Mouse (Mus musculus) thymus, postnatal 36 days (tissue): ENCODE results near the gene Pcdh15.

Experiments used
- DNase-seq, 2 experiments: peaks; one replicate each; pipeline ENCODE4 v3.0.0; 2022; ENCODE audit warnings: mixed read lengths in 2 of 2

Gene Pcdh15

DNA sequence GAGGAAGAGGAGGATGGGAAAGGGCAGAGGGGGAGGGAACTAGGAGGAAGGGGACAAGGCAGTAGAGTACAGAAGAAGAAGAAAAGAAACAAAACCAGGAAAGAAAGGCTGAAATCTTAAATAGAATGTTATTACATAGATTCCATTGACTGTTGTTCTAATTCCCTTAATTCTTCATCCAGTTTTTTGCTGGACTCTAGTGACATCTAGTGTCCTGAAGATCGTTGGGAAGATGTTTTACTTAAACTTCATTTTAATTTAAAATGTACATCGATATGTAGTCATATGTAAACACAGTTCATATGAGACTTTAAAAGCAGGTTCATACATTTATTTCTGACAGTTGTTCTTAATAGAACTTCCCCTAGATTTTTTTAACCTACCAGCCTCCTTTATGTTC, 1522.7 kb downstream of the Pcdh15 start:
- DNase-seq, result no peak

DNA sequence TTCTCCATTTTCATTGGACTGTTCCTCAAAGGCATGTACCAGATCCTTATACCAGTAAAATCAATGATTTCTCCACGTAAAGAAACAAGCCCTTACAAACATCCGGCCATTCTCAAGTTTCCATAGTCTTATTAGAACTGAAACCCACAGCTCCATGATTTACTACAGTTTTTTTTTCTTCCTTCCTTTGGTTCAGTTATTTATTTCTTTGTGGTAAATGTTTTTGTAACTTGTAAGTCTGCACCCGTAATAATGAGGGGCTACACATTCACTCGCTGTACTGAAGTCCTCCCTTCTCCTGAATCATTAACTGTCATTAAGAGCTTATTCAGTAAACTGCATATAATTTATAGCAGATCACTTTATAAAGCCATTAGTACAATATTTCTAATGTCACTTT, 1526.6 kb downstream of the Pcdh15 start:
- no peak for DNase-seq

DNA sequence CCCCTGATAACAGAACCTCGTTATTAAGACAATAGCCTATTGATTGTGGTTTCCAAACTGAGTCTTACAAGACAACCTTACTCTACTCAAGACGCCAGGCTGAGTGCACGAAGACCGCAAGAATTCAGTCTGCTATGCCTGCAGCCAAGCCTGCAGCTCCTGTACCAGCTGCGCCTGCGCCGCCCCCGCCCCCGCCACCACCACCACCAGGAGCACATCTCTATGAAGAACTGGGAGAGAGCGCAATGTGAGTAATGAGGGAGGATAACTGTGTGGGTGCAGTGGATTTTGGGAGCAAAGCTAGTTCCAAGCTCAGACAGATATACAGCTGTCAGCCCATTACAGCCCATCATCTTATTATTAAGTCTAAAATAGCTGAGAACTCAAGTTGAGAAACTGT, 1527.5 kb downstream of the Pcdh15 start:
- DNase-seq, result no peak

GRCm38 (mm10) chr10:74631314-74631713, 1532.2 kb downstream of the Pcdh15 start:
- no peak for DNase-seq

DNA sequence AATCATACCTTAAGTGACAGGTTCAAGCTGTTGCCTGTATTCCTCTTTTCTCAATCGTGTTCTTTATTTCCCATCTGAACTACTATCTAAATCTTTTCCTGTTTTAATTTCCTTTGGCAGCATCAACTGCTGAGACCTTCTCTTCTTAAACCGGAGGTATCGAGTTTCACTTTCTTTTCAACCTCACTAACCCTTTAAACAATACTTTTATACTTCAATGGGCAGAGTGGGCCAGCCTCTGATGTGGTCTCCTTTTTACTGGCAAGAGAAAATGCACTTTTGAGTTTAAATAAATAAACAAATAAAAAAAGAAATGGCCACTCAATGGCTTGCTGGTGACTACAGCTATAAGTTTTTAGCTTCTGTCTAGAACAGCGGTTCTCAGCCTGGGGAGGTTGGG, 1537.9 kb downstream of the Pcdh15 start:
- no peak for DNase-seq

GRCm38 (mm10) chr10:74642125-74642524, 1543.0 kb downstream of the Pcdh15 start:
- DNase-seq, result peak; percentile 12 to 13

DNA sequence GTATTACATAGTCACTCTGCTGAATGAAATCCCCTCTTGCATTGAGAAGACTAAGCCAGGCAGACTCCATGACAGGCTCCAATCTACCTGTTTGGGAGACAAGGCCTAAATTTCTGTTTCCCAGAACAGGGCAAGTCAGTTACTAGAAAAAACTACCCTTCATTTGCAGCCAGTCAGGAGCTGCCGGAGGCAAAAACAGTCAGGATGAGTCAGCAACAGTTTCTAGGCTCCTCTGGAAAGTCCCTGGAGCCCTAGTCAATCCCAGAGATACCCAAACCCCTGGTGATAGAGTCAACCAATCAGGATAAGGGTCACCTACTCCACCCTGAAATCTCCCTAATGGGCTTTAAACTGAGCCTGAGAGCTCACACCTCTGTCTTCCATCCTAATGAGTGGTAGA, 1564.0 kb downstream of the Pcdh15 start:
- no peak for DNase-seq

DNA sequence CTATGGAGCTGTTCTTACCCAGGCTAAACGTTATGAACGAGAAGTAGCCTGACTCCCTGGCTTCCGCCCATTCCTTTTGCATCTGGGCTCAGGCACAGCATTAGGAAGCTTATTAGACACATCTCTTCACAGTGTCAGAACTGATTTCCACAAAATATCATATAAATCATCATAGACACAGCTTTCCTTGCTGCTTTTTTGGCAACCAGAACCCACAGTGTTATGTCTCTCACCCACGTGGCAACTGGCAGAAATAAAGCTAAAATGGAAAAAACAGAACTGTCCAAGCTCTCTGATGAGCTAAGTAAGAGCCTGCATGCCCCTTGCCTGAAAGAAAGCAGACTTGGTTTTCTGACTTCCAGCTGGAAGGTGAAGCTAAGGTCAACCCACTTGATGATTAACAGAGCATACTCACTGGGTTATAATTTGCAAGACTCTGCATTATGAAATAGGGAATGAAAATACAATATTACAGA, 1580.9 kb downstream of the Pcdh15 start:
- no peak for DNase-seq

DNA sequence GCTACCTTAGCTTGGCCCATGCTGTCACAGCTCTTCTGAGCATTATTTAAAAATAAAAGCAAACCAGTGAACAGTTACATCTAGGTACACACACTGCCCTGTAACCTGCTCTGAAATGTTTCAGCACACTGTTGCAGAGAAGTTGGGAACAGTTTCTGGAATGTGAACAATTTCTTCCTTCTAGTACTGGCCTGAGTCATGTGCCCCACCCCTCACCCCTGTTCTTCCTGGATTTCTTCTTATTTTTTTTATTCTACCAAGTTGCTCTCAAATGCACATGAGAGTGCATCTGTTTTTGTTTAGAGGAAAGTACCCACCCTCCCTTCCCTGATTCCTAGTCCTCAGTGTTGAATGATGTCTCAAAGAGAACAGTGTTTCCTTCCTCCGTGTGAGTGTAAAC, 1581.4 kb downstream of the Pcdh15 start:
- DNase-seq, result no peak
